Mouse (Mus musculus): ENCODE data around the gene Ermap. TPM values are rescaled to one million over a fixed set of nuclear protein-coding genes. Genes with fewer than 3 reads are reported as not detected.

Ermap gene
- polyA plus RNA-seq, 1 experiment: 0.96 TPM

DNA sequence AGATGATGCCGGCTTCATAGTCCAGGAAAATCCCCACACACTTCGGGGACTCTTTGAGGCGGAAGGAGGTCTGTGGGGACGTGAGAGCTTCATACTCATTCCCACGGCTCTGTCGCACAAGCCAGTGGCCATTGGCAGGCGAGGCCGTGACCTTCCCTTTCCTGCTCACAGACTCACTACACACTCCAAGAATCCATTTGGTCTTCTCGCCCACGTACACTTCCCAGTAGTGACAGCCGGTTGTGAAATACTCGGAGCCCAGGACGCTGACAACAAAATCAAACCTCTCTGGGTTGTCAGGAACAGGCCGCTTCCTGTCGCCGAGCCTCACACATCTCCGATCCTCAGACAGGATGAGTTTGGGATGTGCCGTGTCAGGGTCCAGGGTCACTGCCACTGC, 11.5 kb downstream of the Ermap start:
- Histone ChIP-seq H3K27ac (ENCODE audit: control insufficient read depth, insufficient read depth, low read length) (no peak overlapping the region), H3K36me3 (ENCODE audit: control insufficient read depth, insufficient read depth, low read length) (no peaks in the 10 kb centered on the region), H3K4me1 (replicated peaks; ENCODE audit: control insufficient read depth, insufficient read depth, low read length) (peaks cover 4% of the 10 kb centered on the region), H3K4me3 (ENCODE audit: control insufficient read depth, insufficient read depth, low read length) (no peak overlapping the region), H3K27me3 (ENCODE audit: control insufficient read depth, insufficient read depth, low read length) (no peaks in the 10 kb centered on the region)
- TF ChIP-seq POLR2A (IDR thresholded peaks at IDR 0.05; ENCODE audit: control insufficient read depth, extremely low read depth, insufficient read depth, low read length, poor library complexity) (no peak), CTCF (IDR thresholded peaks at IDR 0.05; ENCODE audit: borderline replicate concordance, control insufficient read depth, extremely low read depth, insufficient read depth, low read length, poor library complexity) (no peak)
- WGBS: 88% methylated on average over 18 of the region's 18 CpGs
- no peak for DNase-seq

- H3K27ac ChIP-seq (ENCODE audit: control insufficient read depth, insufficient read depth, low read length): no peak overlapping the region
- DNase-seq: no peak
- TF ChIP-seq POLR2A (IDR thresholded peaks at IDR 0.05; ENCODE audit: control insufficient read depth, extremely low read depth, insufficient read depth, low read length, poor library complexity) (no peak), CTCF (IDR thresholded peaks at IDR 0.05; ENCODE audit: borderline replicate concordance, control insufficient read depth, extremely low read depth, insufficient read depth, low read length, poor library complexity) (no peak)
- H3K4me3 ChIP-seq (ENCODE audit: control insufficient read depth, insufficient read depth, low read length): no peak overlapping the region
- H3K4me1 ChIP-seq (replicated peaks; ENCODE audit: control insufficient read depth, insufficient read depth, low read length): peaks cover 8% of the 10 kb centered on the region
- 69% methylated on average over 5 of the region's 5 CpGs for WGBS
- H3K36me3 ChIP-seq (ENCODE audit: control insufficient read depth, insufficient read depth, low read length): no peaks in the 10 kb centered on the region
- no peaks in the 10 kb centered on the region for H3K27me3 ChIP-seq (ENCODE audit: control insufficient read depth, insufficient read depth, low read length)
Observed at GRCm38 (mm10) chr4:119177702-119178101, 12.1 kb downstream of the Ermap start.

DNA sequence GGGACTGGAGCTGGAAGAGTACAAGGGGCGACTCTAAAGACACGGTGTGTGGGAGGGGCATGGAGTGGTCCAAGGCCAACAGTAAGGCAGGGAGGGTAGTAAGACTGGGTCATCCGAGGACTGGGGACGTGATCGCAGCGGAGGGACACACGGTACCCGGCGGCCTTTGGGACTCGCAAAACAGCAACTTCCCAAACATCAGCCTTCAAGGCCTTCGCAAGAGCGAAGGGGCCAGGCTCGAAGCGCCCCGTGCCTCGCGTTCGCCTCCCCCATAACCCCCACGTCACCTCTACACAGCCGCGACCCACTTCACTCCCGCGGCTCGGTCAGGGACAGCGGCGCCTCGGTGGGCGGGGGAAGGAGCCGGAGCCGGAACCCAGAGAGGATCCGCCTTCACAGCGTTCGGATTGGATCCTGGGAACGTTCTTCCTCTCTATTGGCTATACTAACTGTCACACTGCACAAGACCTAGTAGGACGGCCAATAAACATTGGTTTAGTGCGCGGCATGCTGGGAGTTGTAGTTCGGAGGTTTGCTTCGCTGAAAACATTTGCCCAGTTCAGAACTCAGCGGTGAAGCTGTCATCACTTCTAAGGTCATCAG, 15.9 kb downstream of the Ermap start, which contains the start of gene Zfp691:
TSS of gene Zfp691 (minus strand) at position 345 of the 603 bp plus-strand sequence.
- no peaks in the 10 kb centered on the region for H3K36me3 ChIP-seq (ENCODE audit: control insufficient read depth, insufficient read depth, low read length)
- DNase-seq: peak; percentile 97
- H3K27ac ChIP-seq (ENCODE audit: control insufficient read depth, insufficient read depth, low read length): no peak within 1 kb of the TSS
- H3K27me3 ChIP-seq (ENCODE audit: control insufficient read depth, insufficient read depth, low read length): no peaks in the 10 kb centered on the region
- H3K4me3 ChIP-seq (ENCODE audit: control insufficient read depth, insufficient read depth, low read length): peak within 1 kb of the TSS; percentile 82
- peak; percentile 45; the same call in 1 of the 2 replicates for TF ChIP-seq CTCF (IDR thresholded peaks at IDR 0.05; ENCODE audit: borderline replicate concordance, control insufficient read depth, extremely low read depth, insufficient read depth, low read length, poor library complexity)
- peak; percentile 73; the same call in 1 of the 2 replicates for TF ChIP-seq POLR2A (IDR thresholded peaks at IDR 0.05; ENCODE audit: control insufficient read depth, extremely low read depth, insufficient read depth, low read length, poor library complexity)
- peaks cover 8% of the 10 kb centered on the region for H3K4me1 ChIP-seq (replicated peaks; ENCODE audit: control insufficient read depth, insufficient read depth, low read length)
- under 1% methylated on average over 40 of the region's 40 CpGs for WGBS

DNA sequence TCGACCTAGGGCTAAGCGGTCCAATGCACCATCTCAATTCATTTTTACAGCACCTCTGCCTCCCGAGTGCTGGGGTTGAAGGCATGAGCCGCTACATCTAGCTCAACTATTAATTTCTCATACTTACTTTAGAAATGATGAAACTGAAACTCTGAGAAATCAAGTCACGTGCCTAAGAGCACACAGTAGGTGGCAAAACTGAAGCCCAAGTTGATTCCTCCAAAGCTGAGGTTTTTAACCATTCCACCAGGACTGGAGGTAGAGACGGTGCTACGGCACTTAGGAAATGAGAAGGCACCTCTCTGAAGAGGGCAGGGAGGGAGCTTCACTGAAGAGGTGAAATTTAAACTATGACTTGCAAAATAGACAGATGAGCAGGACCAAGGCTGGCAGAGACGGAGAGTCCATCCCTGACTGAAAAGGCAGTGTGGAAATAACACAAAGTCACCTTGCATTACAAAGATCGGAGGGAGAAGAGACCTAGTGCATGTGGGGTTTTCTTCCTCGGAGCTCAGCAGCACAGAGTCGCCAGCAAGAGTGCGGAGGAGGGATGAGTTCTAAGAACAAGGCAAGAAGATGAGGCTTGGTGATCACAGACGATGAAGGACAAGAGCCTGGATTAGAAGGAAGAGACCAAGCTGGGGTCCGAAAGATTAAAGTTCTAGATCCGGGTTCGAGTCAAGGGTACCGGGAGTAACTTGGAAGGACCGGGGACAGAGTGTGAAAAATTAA, 16.7 kb downstream of the Ermap start:
- H3K27ac ChIP-seq (ENCODE audit: control insufficient read depth, insufficient read depth, low read length): no peak overlapping the region
- no peak for TF ChIP-seq CTCF (IDR thresholded peaks at IDR 0.05; ENCODE audit: borderline replicate concordance, control insufficient read depth, extremely low read depth, insufficient read depth, low read length, poor library complexity)
- no peaks in the 10 kb centered on the region for H3K36me3 ChIP-seq (ENCODE audit: control insufficient read depth, insufficient read depth, low read length)
- peak overlapping the region; percentile 82 for H3K4me3 ChIP-seq (ENCODE audit: control insufficient read depth, insufficient read depth, low read length)
- H3K4me1 ChIP-seq (replicated peaks; ENCODE audit: control insufficient read depth, insufficient read depth, low read length): peaks cover 8% of the 10 kb centered on the region
- WGBS: 25% methylated on average over 18 of the region's 18 CpGs
- peak; percentile 17 for DNase-seq
- no peaks in the 10 kb centered on the region for H3K27me3 ChIP-seq (ENCODE audit: control insufficient read depth, insufficient read depth, low read length)

DNA sequence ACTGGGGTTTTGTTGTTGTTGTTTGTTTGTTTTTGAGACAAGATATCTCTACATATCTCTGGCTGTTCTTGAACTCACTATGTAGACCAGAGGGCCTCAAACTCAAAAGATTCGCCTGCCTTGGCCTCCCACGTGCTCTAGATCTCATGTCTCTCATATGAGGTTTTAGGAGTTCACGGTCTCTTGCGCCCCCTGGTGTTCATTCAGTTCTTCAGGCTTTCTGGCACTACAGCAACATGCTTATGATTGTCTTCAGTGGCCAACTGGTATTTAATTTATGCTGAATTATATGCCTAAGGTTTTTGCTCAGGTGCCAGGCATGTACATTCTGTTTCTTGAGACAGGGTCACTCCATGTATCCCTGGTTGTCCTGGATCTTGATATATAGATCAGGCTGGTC, 22.1 kb downstream of the Ermap start:
- no peak for TF ChIP-seq POLR2A (IDR thresholded peaks at IDR 0.05; ENCODE audit: control insufficient read depth, extremely low read depth, insufficient read depth, low read length, poor library complexity)
- no peak for TF ChIP-seq CTCF (IDR thresholded peaks at IDR 0.05; ENCODE audit: borderline replicate concordance, control insufficient read depth, extremely low read depth, insufficient read depth, low read length, poor library complexity)
- no peak overlapping the region for H3K27ac ChIP-seq (ENCODE audit: control insufficient read depth, insufficient read depth, low read length)

GRCm38 (mm10) chr4:119167068-119167467, 22.7 kb downstream of the Ermap start:
- H3K36me3 ChIP-seq (ENCODE audit: control insufficient read depth, insufficient read depth, low read length): no peaks in the 10 kb centered on the region
- H3K27me3 ChIP-seq (ENCODE audit: control insufficient read depth, insufficient read depth, low read length): no peaks in the 10 kb centered on the region
- 87% methylated on average over 4 of the region's 4 CpGs for WGBS
- H3K4me1 ChIP-seq (replicated peaks; ENCODE audit: control insufficient read depth, insufficient read depth, low read length): no peaks in the 10 kb centered on the region
- no peak overlapping the region for H3K27ac ChIP-seq (ENCODE audit: control insufficient read depth, insufficient read depth, low read length)
- DNase-seq: no peak
- TF ChIP-seq POLR2A (IDR thresholded peaks at IDR 0.05; ENCODE audit: control insufficient read depth, extremely low read depth, insufficient read depth, low read length, poor library complexity) (no peak), CTCF (IDR thresholded peaks at IDR 0.05; ENCODE audit: borderline replicate concordance, control insufficient read depth, extremely low read depth, insufficient read depth, low read length, poor library complexity) (no peak)
- no peak overlapping the region for H3K4me3 ChIP-seq (ENCODE audit: control insufficient read depth, insufficient read depth, low read length)

More for the DNA sequence above, 22.1 kb downstream of the Ermap start:
- no peaks in the 10 kb centered on the region for H3K36me3 ChIP-seq (ENCODE audit: control insufficient read depth, insufficient read depth, low read length)
- no peak overlapping the region for H3K4me3 ChIP-seq (ENCODE audit: control insufficient read depth, insufficient read depth, low read length)
- no peaks in the 10 kb centered on the region for H3K4me1 ChIP-seq (replicated peaks; ENCODE audit: control insufficient read depth, insufficient read depth, low read length)
- WGBS: 1% methylated on average over 4 of the region's 4 CpGs
- DNase-seq: peak; percentile 79
- H3K27me3 ChIP-seq (ENCODE audit: control insufficient read depth, insufficient read depth, low read length): no peaks in the 10 kb centered on the region

All from thymus, adult 2 months (tissue).